Mouse (Mus musculus): ENCODE measurements at regions not wholly inside any gene's neighbourhood (a gene's known extent, or its start where the extent isn't known, plus 50 kb on each side); places are given as distances from the start of the nearest gene placed in this dataset.
"Not testable (repeated sequence)": the region's sequence is repeated elsewhere in the genome, so short reads cannot be mapped to it uniquely, and the experiment has no call there.

GRCm38 (mm10) chr10:8136662-8137061 is 180.6 kb upstream of the Tab2 start:
- no peak for DNase-seq (ENCODE audit: extremely low spot score)

GRCm38 (mm10) chr10:8135272-8135671 is 179.2 kb upstream of the Tab2 start:
- no peak for DNase-seq (ENCODE audit: extremely low spot score)

- no peak for DNase-seq (ENCODE audit: extremely low spot score)
Observed at GRCm38 (mm10) chr10:8134398-8134797, 178.4 kb upstream of the Tab2 start.

GRCm38 (mm10) chr10:8133451-8133952 is 177.5 kb upstream of the Tab2 start:
- DNase-seq (ENCODE audit: extremely low spot score), result peak; percentile 56

GRCm38 (mm10) chr10:8132795-8133194 is 176.8 kb upstream of the Tab2 start:
- DNase-seq (ENCODE audit: extremely low spot score), result peak; percentile 49

- DNase-seq (ENCODE audit: extremely low spot score), result no peak
Observed at GRCm38 (mm10) chr10:8130472-8131241, 174.6 kb upstream of the Tab2 start.

- DNase-seq (ENCODE audit: extremely low spot score), result no peak
Observed at GRCm38 (mm10) chr10:8130057-8130456, 174.0 kb upstream of the Tab2 start.

GRCm38 (mm10) chr10:8124124-8124523 is 168.1 kb upstream of the Tab2 start:
- no peak for DNase-seq (ENCODE audit: extremely low spot score)

- no peak for DNase-seq (ENCODE audit: extremely low spot score)
Observed at GRCm38 (mm10) chr10:8121895-8122294, 165.9 kb upstream of the Tab2 start.

GRCm38 (mm10) chr10:8116821-8117220 is 160.8 kb upstream of the Tab2 start:
- DNase-seq (ENCODE audit: extremely low spot score), result no peak

GRCm38 (mm10) chr10:8114932-8115331 is 158.9 kb upstream of the Tab2 start:
- DNase-seq (ENCODE audit: extremely low spot score), result not testable (repeated sequence)

GRCm38 (mm10) chr10:8114530-8114929 is 158.5 kb upstream of the Tab2 start:
- DNase-seq (ENCODE audit: extremely low spot score), result no peak

GRCm38 (mm10) chr10:8100489-8100888 is 144.5 kb upstream of the Tab2 start:
- DNase-seq (ENCODE audit: extremely low spot score), result no peak

- peak; percentile 53 for DNase-seq (ENCODE audit: extremely low spot score)
Observed at GRCm38 (mm10) chr10:8095924-8096323, 139.9 kb upstream of the Tab2 start.

- DNase-seq (ENCODE audit: extremely low spot score), result no peak
Observed at GRCm38 (mm10) chr10:8095206-8095605, 139.2 kb upstream of the Tab2 start.

- no peak for DNase-seq (ENCODE audit: extremely low spot score)
Observed at GRCm38 (mm10) chr10:8091871-8092552, 136.0 kb upstream of the Tab2 start.

GRCm38 (mm10) chr10:8089296-8089695 is 133.3 kb upstream of the Tab2 start:
- DNase-seq (ENCODE audit: extremely low spot score), result peak; percentile 40

- DNase-seq (ENCODE audit: extremely low spot score), result no peak
Observed at GRCm38 (mm10) chr10:8088737-8089136, 132.7 kb upstream of the Tab2 start.

GRCm38 (mm10) chr10:8088321-8088720 is 132.3 kb upstream of the Tab2 start:
- DNase-seq (ENCODE audit: extremely low spot score), result no peak

GRCm38 (mm10) chr10:8087106-8087505 is 131.1 kb upstream of the Tab2 start:
- no peak for DNase-seq (ENCODE audit: extremely low spot score)

- no peak for DNase-seq (ENCODE audit: extremely low spot score)
Observed at GRCm38 (mm10) chr10:8086442-8086841, 130.4 kb upstream of the Tab2 start.

- no peak for DNase-seq (ENCODE audit: extremely low spot score)
Observed at GRCm38 (mm10) chr10:8077904-8078811, 122.1 kb upstream of the Tab2 start.

Data from embryo, embryonic 9.5 days (tissue).